Mouse (Mus musculus) limb, embryonic 14.5 days (tissue): ENCODE measurements at regions not wholly inside any gene's neighbourhood (a gene's known extent, or its start where the extent isn't known, plus 50 kb on each side); places are given as distances from the start of the nearest gene placed in this dataset.

Experiments
- ATAC-seq: fragments of 200-750 bp; cut with Nextera tagmentation; 2 replicates; pipeline ENCODE4 v1.8.0; 2017; ENCODE audit warnings: low read depth, moderate number of reproducible peaks, moderate TSS enrichment; ENCODE audit not compliant: low FRiP score
- DNase-seq: peaks from one replicate; pipeline ENCODE4 v3.0.0-alpha.2; 2015; ENCODE audit warnings: low spot score
- H3K27ac ChIP-seq: fragments of 300-500 bp; sonication (generic); replicated peaks from 2 replicates; pipeline ENCODE4 v1.5.1; 2014; ENCODE audit warnings: low read depth, mild to moderate bottlenecking, low read length, moderate library complexity, mixed read lengths
- H3K27me3 ChIP-seq: fragments of 300-500 bp; sonication (generic); 2 replicates; pipeline ENCODE4 v1.6.1; 2014; ENCODE audit warnings: low read length, mixed read lengths; ENCODE audit not compliant: control insufficient read depth, insufficient read depth
- H3K36me3 ChIP-seq: fragments of 300-500 bp; sonication (generic); 2 replicates; pipeline ENCODE4 v1.6.1; 2014; ENCODE audit warnings: mild to moderate bottlenecking, low read length, moderate library complexity, mixed read lengths; ENCODE audit not compliant: control insufficient read depth, insufficient read depth
- H3K4me1 ChIP-seq: fragments of 300-500 bp; sonication (generic); 2 replicates; pipeline ENCODE4 v1.6.1; 2014; ENCODE audit warnings: antibody characterized with exemption, low read length, mixed read lengths; ENCODE audit not compliant: control insufficient read depth, insufficient read depth
- H3K4me2 ChIP-seq: fragments of 300-500 bp; sonication (generic); replicated peaks from 2 replicates; pipeline ENCODE4 v1.6.1; 2014; ENCODE audit warnings: low read depth, mild to moderate bottlenecking, low read length, moderate library complexity; ENCODE audit not compliant: severe bottlenecking
- H3K4me3 ChIP-seq: fragments of 300-500 bp; sonication (generic); replicated peaks from 2 replicates; pipeline ENCODE4 v1.5.1; 2014; ENCODE audit warnings: low read length
- H3K9ac ChIP-seq: fragments of 300-500 bp; sonication (generic); 2 replicates; pipeline ENCODE4 v1.6.1; 2014; ENCODE audit warnings: mild to moderate bottlenecking, low read depth, low read length, moderate library complexity; ENCODE audit not compliant: severe bottlenecking
- H3K9me3 ChIP-seq: fragments of 300-500 bp; sonication (generic); 2 replicates; pipeline ENCODE4 v1.6.1; 2016; ENCODE audit warnings: low read length; ENCODE audit not compliant: control insufficient read depth
- POLR2A ChIP-seq: fragments of 200-500 bp; IDR thresholded peaks from 2 replicates; pipeline ENCODE4 v1.8.0; 2012; ENCODE audit warnings: inconsistent platforms, mild to moderate bottlenecking, moderate library complexity, borderline replicate concordance; ENCODE audit not compliant: insufficient read depth, insufficient read length; ENCODE audit errors: extremely low read depth
- WGBS: fragments of 180-500 bp; shearing (Covaris S2); extraction: QIAGEN DNeasy Blood & Tissue Kit; methylation state at CpG from one replicate; pipeline ENCODE4 v1.1.7; 2014; 5-methylcytosine and 5-hydroxymethylcytosine counted together

- Histone ChIP-seq H3K27ac (no peak overlapping the region), H3K9ac (no peak overlapping the region), H3K4me2 (no peak overlapping the region), H3K4me1 (peaks cover 14% of the 10 kb centered on the region), H3K4me3 (no peak overlapping the region), H3K36me3 (no peaks in the 10 kb centered on the region), H3K27me3 (no peaks in the 10 kb centered on the region), H3K9me3 (no peaks in the 10 kb centered on the region)
- DNase-seq (no peak), ATAC-seq (no peak)
- 36% methylated on average over 5 of the region's 5 CpGs for WGBS
- TF ChIP-seq POLR2A, result no peak
Observed at GRCm38 (mm10) chr16:24222759-24223526, 170.4 kb upstream of the Lpp start.

- TF ChIP-seq POLR2A, result no peak
- no peak for DNase-seq
- Histone ChIP-seq H3K9me3 (no peaks in the 10 kb centered on the region), H3K4me3 (no peak overlapping the region), H3K4me2 (no peak overlapping the region), H3K27ac (no peak overlapping the region), H3K36me3 (no peaks in the 10 kb centered on the region), H3K9ac (no peak overlapping the region), H3K4me1 (peaks cover 14% of the 10 kb centered on the region), H3K27me3 (no peaks in the 10 kb centered on the region)
- 84% methylated on average over 3 of the region's 3 CpGs for WGBS
- no peak for ATAC-seq
Observed at GRCm38 (mm10) chr16:24221992-24222391, 171.3 kb upstream of the Lpp start.

DNA sequence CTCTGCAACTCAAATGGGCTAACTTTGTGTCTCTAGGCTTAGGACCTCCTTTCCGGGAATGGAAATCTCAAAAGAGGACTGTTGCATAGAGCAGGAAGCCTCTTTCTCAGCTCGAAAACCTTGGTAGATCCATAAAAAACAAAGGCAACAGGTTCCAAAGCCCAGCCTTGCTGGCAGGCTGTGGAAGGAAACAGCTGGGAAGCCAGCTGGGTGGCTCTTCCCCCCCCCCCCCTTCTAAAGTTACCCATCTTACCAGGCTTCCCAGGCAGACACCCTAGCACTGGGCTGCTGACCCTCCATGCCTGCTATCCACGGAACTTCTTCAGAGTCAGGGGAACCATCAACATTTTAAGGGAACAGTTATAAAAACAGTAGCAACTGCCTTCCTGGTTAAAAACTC is 172.7 kb upstream of the Lpp start:
- Histone ChIP-seq H3K36me3 (no peaks in the 10 kb centered on the region), H3K27ac (no peak overlapping the region), H3K4me2 (no peak overlapping the region), H3K9me3 (no peaks in the 10 kb centered on the region), H3K9ac (no peak overlapping the region), H3K4me1 (peaks cover 14% of the 10 kb centered on the region), H3K4me3 (no peak overlapping the region), H3K27me3 (no peaks in the 10 kb centered on the region)
- WGBS, result 45% methylated on average over 3 of the region's 3 CpGs
- TF ChIP-seq POLR2A, result no peak
- DNase-seq (no peak), ATAC-seq (peak; percentile 17; the same call in 1 of the 2 replicates)

DNA sequence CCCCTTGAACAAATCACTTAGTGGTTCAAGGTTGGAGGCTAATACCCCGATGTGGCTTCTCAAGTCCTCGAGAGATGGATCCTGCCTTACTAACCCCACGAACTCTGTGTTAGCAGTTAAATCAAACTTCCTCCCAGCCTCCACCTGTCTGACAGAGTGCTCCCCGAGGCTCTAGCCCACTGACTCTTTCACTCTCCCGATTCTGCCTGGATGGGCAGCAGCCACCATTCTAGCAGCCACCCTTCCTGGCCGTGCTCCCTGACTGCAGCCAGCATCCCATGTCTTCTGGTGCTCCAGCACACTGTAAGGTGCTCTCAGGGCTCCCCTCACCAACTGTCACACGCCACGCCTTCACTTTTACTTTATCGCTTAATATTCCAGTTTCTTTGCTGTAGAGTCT is 173.6 kb upstream of the Lpp start:
- Histone ChIP-seq H3K9me3 (no peaks in the 10 kb centered on the region), H3K4me3 (no peak overlapping the region), H3K4me2 (no peak overlapping the region), H3K27me3 (no peaks in the 10 kb centered on the region), H3K27ac (no peak overlapping the region), H3K4me1 (peaks cover 14% of the 10 kb centered on the region), H3K9ac (no peak overlapping the region), H3K36me3 (no peaks in the 10 kb centered on the region)
- ATAC-seq, result no peak
- DNase-seq, result no peak
- 85% methylated on average over 9 of the region's 9 CpGs for WGBS
- no peak for TF ChIP-seq POLR2A

- Histone ChIP-seq H3K9me3 (no peaks in the 10 kb centered on the region), H3K27ac (no peak overlapping the region), H3K4me3 (no peak overlapping the region), H3K4me1 (peaks cover 14% of the 10 kb centered on the region), H3K4me2 (no peak overlapping the region), H3K36me3 (no peaks in the 10 kb centered on the region), H3K27me3 (no peaks in the 10 kb centered on the region), H3K9ac (no peak overlapping the region)
- WGBS, result 55% methylated on average over 4 of the region's 4 CpGs
- DNase-seq (no peak), ATAC-seq (no peak)
- TF ChIP-seq POLR2A, result no peak
Observed at GRCm38 (mm10) chr16:24218850-24219185, 174.5 kb upstream of the Lpp start.
